Mouse (Mus musculus) stomach, postnatal 0 days (tissue): ENCODE data around the gene Gm5624.
"Not testable (repeated sequence)": the region's sequence is repeated elsewhere in the genome, so short reads cannot be mapped to it uniquely, and the experiment has no call there.

Source experiments
- CTCF ChIP-seq: IDR thresholded peaks from 2 replicates; pipeline ENCODE4 v1.5.1; 2016; ENCODE audit warnings: antibody characterized with exemption, low read depth, mild to moderate bottlenecking, moderate library complexity
- EP300 ChIP-seq: optimal IDR thresholded peaks from 2 replicates; pipeline ENCODE3; 2016; ENCODE audit warnings: antibody characterized with exemption

DNA sequence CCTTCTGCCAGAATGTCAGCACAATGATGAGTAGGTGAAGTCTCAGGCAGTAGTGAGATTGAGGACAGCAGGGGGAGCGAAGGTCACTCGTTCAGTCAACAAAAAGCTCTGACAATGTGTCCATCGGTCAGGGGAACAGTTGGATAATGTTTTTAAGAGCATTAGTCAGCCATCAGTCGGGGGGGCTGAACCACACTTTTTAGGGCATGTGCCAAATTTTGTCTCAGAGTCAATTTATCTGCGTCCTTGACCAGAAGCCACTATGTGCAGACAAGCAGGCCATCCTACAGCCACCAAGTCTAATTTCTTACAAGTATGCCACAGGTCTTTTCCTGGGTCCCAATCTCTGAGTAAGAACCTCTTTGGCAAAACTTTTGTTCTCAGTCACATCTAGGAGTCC is 79.8 kb downstream of the Gm5624 start:
- TF ChIP-seq CTCF, EP300: not testable (repeated sequence)
